In the genomic region with DNA sequence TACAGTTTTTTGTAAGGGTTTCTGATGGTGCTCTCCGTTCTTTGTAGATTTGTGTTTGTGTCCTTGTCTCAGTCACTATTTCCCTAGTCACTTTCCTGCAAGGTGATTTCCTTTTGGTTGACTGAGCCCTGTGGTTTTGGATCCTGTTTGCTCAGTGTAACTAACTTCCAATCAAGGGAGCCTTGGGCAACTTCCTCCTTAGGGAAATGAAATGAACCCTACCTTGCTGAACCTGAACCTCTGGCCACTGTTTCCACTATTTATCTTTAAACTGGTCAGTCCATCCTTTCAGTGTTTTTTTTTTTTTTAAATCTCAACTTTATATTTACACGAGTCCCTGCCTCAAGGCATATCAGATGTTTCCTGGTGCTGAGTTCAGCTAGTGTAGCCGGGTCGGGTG, we compare ENCODE assay signal across 31 mouse cellular contexts. TPM values are rescaled to one million over a fixed set of nuclear protein-coding genes. Genes with fewer than 3 reads are reported as not detected.
DNase-seq lines count a peak whose midpoint lies in the region; ATAC-seq and TF ChIP-seq lines count a peak whose summit lies in the region.
"Had no signal": no experiment of that assay in that cellular context is flagged by ENCODE, and none has a peak within 500 bp of the region (broad histone marks: within the 10 kb centered on the region; RNA-seq: fewer than 3 reads in every experiment).

No protein-coding gene starts in this region.

- WGBS in stomach, embryonic 14.5 days = 50% methylated on average over 4 of the region's 4 CpGs
- WGBS in stomach, postnatal 0 days = 56% methylated on average over 4 of the region's 4 CpGs

- no peaks in the 10 kb centered on the region for H3K27me3 ChIP-seq in stomach, embryonic 14.5 days (ENCODE audit: control insufficient read depth, insufficient read depth, low read length)
- no peaks in the 10 kb centered on the region for H3K27me3 ChIP-seq in stomach, postnatal 0 days (ENCODE audit: control insufficient read depth, insufficient read depth, low read length)

- no peaks in the 10 kb centered on the region for H3K9me3 ChIP-seq in stomach, embryonic 14.5 days (ENCODE audit: control insufficient read depth, low read depth, low read length)
- no peaks in the 10 kb centered on the region for H3K9me3 ChIP-seq in stomach, postnatal 0 days (ENCODE audit: control insufficient read depth, low read length)
- H3K9me3 ChIP-seq: embryonic facial prominence, embryonic 13.5 days; hindbrain, embryonic 12.5 days; hindbrain, embryonic 15.5 days had no signal

- no peak overlapping the region for H3K4me3 ChIP-seq in stomach, embryonic 14.5 days (ENCODE audit: low read depth, low read length)
- no peak overlapping the region for H3K4me3 ChIP-seq in stomach, postnatal 0 days (ENCODE audit: low read depth, low read length)
- H3K4me3 ChIP-seq: embryonic facial prominence, embryonic 10.5 days; embryonic facial prominence, embryonic 13.5 days; erythroblast, embryonic 14.5 days; forebrain, embryonic 12.5 days; heart, embryonic 10.5 days; heart, embryonic 13.5 days; hindbrain, embryonic 12.5 days; hindbrain, embryonic 15.5 days had no signal

- DNase-seq in lung, postnatal 25 days (ENCODE audit: low spot score) = peak; percentile 32
- no peak for DNase-seq in lung, postnatal 10 days
- peak; percentile 42 for DNase-seq in urinary bladder, postnatal 14 days (ENCODE audit: low spot score)
- no peak for DNase-seq in urinary bladder, postnatal 4 days (ENCODE audit: low spot score in 2 of 2)
- DNase-seq in stomach, postnatal 0 days (ENCODE audit: low spot score) = peak; percentile 54
- no peak for DNase-seq in liver
- no peak for DNase-seq in heart, adult 9 months (ENCODE audit: low spot score in 2 of 2)
- DNase-seq: adrenal gland, adult 2 months; adrenal gland, postnatal 14 days; cerebellum, adult 11 months; cerebellum, adult 2 months; cerebellum, postnatal 10 days; cerebellum, postnatal 36 days; embryo, embryonic 11 days; gastrocnemius, postnatal 10 days; gastrocnemius, postnatal 36 days; heart, adult 11 months; heart, postnatal 14 days; heart, postnatal 4 days had no signal

- TF ChIP-seq EP300 in stomach, postnatal 0 days (optimal IDR thresholded peaks at IDR 0.05) = no peak

- no peak overlapping the region for H3K9ac ChIP-seq in stomach, embryonic 14.5 days (replicated peaks; ENCODE audit: low read depth, low read length)
- H3K9ac ChIP-seq in stomach, postnatal 0 days (ENCODE audit: low read length) = no peak overlapping the region
- H3K9ac ChIP-seq: embryonic facial prominence, embryonic 13.5 days; forebrain, embryonic 12.5 days; heart, embryonic 13.5 days; hindbrain, embryonic 12.5 days; hindbrain, embryonic 15.5 days had no signal

- 0 out of 2 replicates have a peak, but pooled peaks cover 2% of the 10 kb centered on the region for H3K4me1 ChIP-seq in stomach, embryonic 14.5 days (ENCODE audit: control insufficient read depth, insufficient read depth, low read length)
- H3K4me1 ChIP-seq in stomach, postnatal 0 days (replicated peaks; ENCODE audit: control insufficient read depth, insufficient read depth) = no peaks in the 10 kb centered on the region

- H3K4me2 ChIP-seq in stomach, embryonic 14.5 days (replicated peaks; ENCODE audit: low read depth, low read length) = no peak overlapping the region
- no peak overlapping the region for H3K4me2 ChIP-seq in stomach, postnatal 0 days (replicated peaks; ENCODE audit: low read depth)
- H3K4me2 ChIP-seq: embryonic facial prominence, embryonic 13.5 days; forebrain, embryonic 12.5 days; heart, embryonic 13.5 days; hindbrain, embryonic 12.5 days; hindbrain, embryonic 15.5 days had no signal

- ATAC-seq in stomach, embryonic 14.5 days (ENCODE audit: insufficient number of reproducible peaks, insufficient read depth, low FRiP score, low read depth) = 0 out of 2 replicates have a peak, but pooled peaks have one; percentile 19
- ATAC-seq in stomach, postnatal 0 days (ENCODE audit: low FRiP score, low TSS enrichment) = peak; percentile 85
- ATAC-seq: CD4-positive, CD25-positive, alpha-beta regulatory T cell, adult 4 months; forebrain, embryonic 16.5 days had no signal

- H3K36me3 ChIP-seq in stomach, embryonic 14.5 days (ENCODE audit: control insufficient read depth, insufficient read depth, low read length) = no peaks in the 10 kb centered on the region
- no peaks in the 10 kb centered on the region for H3K36me3 ChIP-seq in stomach, postnatal 0 days (ENCODE audit: control insufficient read depth, insufficient read depth, low read length)
- H3K36me3 ChIP-seq: embryonic facial prominence, embryonic 10.5 days; embryonic facial prominence, embryonic 13.5 days; forebrain, embryonic 12.5 days; heart, embryonic 10.5 days; heart, embryonic 13.5 days; hindbrain, embryonic 12.5 days; hindbrain, embryonic 15.5 days had no signal

- H3K27ac ChIP-seq in stomach, embryonic 14.5 days (ENCODE audit: low read length) = no peak overlapping the region; the same call in 1 of the 2 replicates
- peak overlapping the region; percentile 50 for H3K27ac ChIP-seq in stomach, postnatal 0 days (replicated peaks)
- H3K27ac ChIP-seq: embryonic facial prominence, embryonic 10.5 days; embryonic facial prominence, embryonic 13.5 days; forebrain, embryonic 12.5 days; heart, embryonic 10.5 days; heart, embryonic 13.5 days; hindbrain, embryonic 12.5 days; hindbrain, embryonic 15.5 days had no signal

- no peak for TF ChIP-seq CTCF in stomach, postnatal 0 days (IDR thresholded peaks at IDR 0.05; ENCODE audit: low read depth)

RNA-seq across cellular contexts. Expression of a gene that starts 4.4 kb away (rescaled TPM):
- 4.3 and 4.5 TPM in 2 replicates for polyA plus RNA-seq in stomach, embryonic 14.5 days (2014; fragmentation: Nextera tagmentation; extraction: Ambion mirVana)
- polyA plus RNA-seq in stomach, postnatal 0 days (2015; fragmentation: Nextera tagmentation; extraction: Ambion mirVana) = 9.8 and 11.1 TPM in 2 replicates
- polyA plus RNA-seq: C2C12; erythroblast, embryonic 14.5 days; heart, embryonic 10.5 days; heart, embryonic 13.5 days had no signal

RNA-seq across cellular contexts. Expression of a gene that starts 18.3 kb away (rescaled TPM):
- polyA plus RNA-seq in stomach, embryonic 14.5 days (2014; fragmentation: Nextera tagmentation; extraction: Ambion mirVana) = 30.0 and 34.1 TPM in 2 replicates
- 7.9 and 8.4 TPM in 2 replicates for polyA plus RNA-seq in stomach, postnatal 0 days (2015; fragmentation: Nextera tagmentation; extraction: Ambion mirVana)

Comparison
In these comparisons a context has a peak if more than half of its experiments do, and no peak if none do; other contexts are left out.
1. DNase-seq: peak in lung, postnatal 25 days (single experiment), urinary bladder, postnatal 14 days (single experiment) and stomach, postnatal 0 days (single experiment); none in lung, postnatal 10 days (single experiment), urinary bladder, postnatal 4 days (0 of 2), liver (single experiment) and heart, adult 9 months (0 of 2).